Mouse (Mus musculus): ENCODE measurements around the gene Olfr802. TPM values are rescaled to one million over a fixed set of nuclear protein-coding genes. Genes with fewer than 3 reads are reported as not detected.

Gene Olfr802
- not detected in 2 replicates for polyA plus RNA-seq (2015; fragmentation: Nextera tagmentation; extraction: Ambion mirVana)

GRCm38 (mm10) chr10:129688069-129688468 is at the start of gene Olfr802:
Gene Olfr802 (minus strand): TSS chr10:129688169.
- no peak for DNase-seq (ENCODE audit: low spot score)
- 37% methylated on average over 1 of the region's 1 CpGs for WGBS
- Histone ChIP-seq H3K4me3 (ENCODE audit: low read depth, low read length) (no peak within 1 kb of the TSS), H3K27me3 (replicated peaks; ENCODE audit: insufficient read depth, low read length) (no peaks in the 10 kb centered on the region), H3K27ac (ENCODE audit: low read length) (no peak within 1 kb of the TSS), H3K9ac (replicated peaks; ENCODE audit: low read depth) (no peak within 1 kb of the TSS), H3K4me1 (ENCODE audit: insufficient read depth, low read depth, low read length) (no peaks in the 10 kb centered on the region), H3K4me2 (replicated peaks; ENCODE audit: low read depth, low read length) (no peak within 1 kb of the TSS), H3K36me3 (ENCODE audit: insufficient read depth, low read length) (no peaks in the 10 kb centered on the region), H3K9me3 (ENCODE audit: low read length) (no peaks in the 10 kb centered on the region)
- TF ChIP-seq CTCF (IDR thresholded peaks at IDR 0.05) (no peak), EP300 (IDR thresholded peaks at IDR 0.05) (no peak)
- ATAC-seq, result no peak

DNA sequence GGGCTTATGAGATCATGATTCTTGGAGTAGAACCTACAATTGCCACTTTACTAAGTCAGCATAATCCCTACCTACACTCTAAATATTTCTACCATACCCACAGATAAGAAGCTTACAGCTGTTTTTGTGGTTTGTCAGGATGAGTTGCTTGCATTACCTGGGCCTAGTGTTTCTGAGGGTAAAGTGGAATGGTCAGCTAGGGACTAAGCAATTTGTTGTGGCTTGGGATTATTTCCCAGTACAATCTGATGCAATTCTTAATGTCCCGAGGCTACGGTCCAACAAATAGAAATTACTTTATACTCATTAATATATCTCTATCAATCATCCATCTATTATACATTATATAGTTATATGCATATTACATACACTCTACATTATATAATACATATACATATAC is 41.3 kb upstream of the Olfr802 start, which contains the start of gene Olfr805:
Gene Olfr805 (minus strand): TSS at position 101 of the 400 bp plus-strand sequence.
- TF ChIP-seq CTCF (IDR thresholded peaks at IDR 0.05) (no peak), EP300 (IDR thresholded peaks at IDR 0.05) (no peak)
- H3K27me3 ChIP-seq (replicated peaks; ENCODE audit: insufficient read depth, low read length), result no peaks in the 10 kb centered on the region
- H3K4me3 ChIP-seq (ENCODE audit: low read depth, low read length), result no peak within 1 kb of the TSS
- H3K4me1 ChIP-seq (ENCODE audit: insufficient read depth, low read depth, low read length), result no peaks in the 10 kb centered on the region
- no peak within 1 kb of the TSS for H3K4me2 ChIP-seq (replicated peaks; ENCODE audit: low read depth, low read length)
- no peak within 1 kb of the TSS for H3K9ac ChIP-seq (replicated peaks; ENCODE audit: low read depth)
- H3K27ac ChIP-seq (ENCODE audit: low read length), result no peak within 1 kb of the TSS
- no peak for DNase-seq (ENCODE audit: low spot score)
- H3K36me3 ChIP-seq (ENCODE audit: insufficient read depth, low read length), result no peaks in the 10 kb centered on the region
- ATAC-seq, result no peak
- WGBS, result 93% methylated on average over 2 of the region's 2 CpGs
- no peaks in the 10 kb centered on the region for H3K9me3 ChIP-seq (ENCODE audit: low read length)

GRCm38 (mm10) chr10:129702910-129703309 is 14.9 kb upstream of the Olfr802 start, which contains the start of gene Olfr804:
Gene Olfr804 (plus strand): TSS chr10:129703210.
- no peak within 1 kb of the TSS for H3K4me2 ChIP-seq (replicated peaks; ENCODE audit: low read depth, low read length)
- H3K36me3 ChIP-seq (ENCODE audit: insufficient read depth, low read length), result no peaks in the 10 kb centered on the region
- H3K27me3 ChIP-seq (replicated peaks; ENCODE audit: insufficient read depth, low read length), result no peaks in the 10 kb centered on the region
- no peak within 1 kb of the TSS for H3K9ac ChIP-seq (replicated peaks; ENCODE audit: low read depth)
- H3K9me3 ChIP-seq (ENCODE audit: low read length), result no peaks in the 10 kb centered on the region
- no peaks in the 10 kb centered on the region for H3K4me1 ChIP-seq (ENCODE audit: insufficient read depth, low read depth, low read length)
- no peak within 1 kb of the TSS for H3K4me3 ChIP-seq (ENCODE audit: low read depth, low read length)
- TF ChIP-seq CTCF (IDR thresholded peaks at IDR 0.05) (no peak), EP300 (IDR thresholded peaks at IDR 0.05) (no peak)
- DNase-seq (ENCODE audit: low spot score), result no peak
- no peak within 1 kb of the TSS for H3K27ac ChIP-seq (ENCODE audit: low read length)
- ATAC-seq, result no peak

DNA sequence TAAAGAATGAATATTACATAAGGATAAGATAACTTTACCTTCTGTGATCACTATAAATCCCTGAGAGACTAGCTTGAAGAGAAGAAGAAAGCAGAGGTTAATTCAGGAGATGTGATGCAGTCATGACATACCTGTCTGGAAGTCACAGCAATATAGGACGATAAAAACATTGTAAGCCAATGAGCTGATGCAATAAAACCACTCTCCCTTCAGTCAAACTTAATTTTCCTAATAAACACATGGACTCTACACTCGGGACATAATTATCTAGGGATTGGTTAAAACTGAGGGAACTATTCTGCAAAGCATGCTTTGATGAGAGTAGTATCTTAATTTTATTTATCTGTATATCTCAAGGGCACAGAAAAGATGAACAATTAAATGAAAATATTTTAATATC is 6.2 kb upstream of the Olfr802 start, which contains the start of gene Olfr803:
Gene Olfr803 (minus strand): TSS at position 101 of the 400 bp plus-strand sequence.
- Histone ChIP-seq H3K9ac (replicated peaks; ENCODE audit: low read depth) (no peak within 1 kb of the TSS), H3K36me3 (ENCODE audit: insufficient read depth, low read length) (no peaks in the 10 kb centered on the region)
- 67% methylated on average over 2 of the region's 2 CpGs for WGBS

DNA sequence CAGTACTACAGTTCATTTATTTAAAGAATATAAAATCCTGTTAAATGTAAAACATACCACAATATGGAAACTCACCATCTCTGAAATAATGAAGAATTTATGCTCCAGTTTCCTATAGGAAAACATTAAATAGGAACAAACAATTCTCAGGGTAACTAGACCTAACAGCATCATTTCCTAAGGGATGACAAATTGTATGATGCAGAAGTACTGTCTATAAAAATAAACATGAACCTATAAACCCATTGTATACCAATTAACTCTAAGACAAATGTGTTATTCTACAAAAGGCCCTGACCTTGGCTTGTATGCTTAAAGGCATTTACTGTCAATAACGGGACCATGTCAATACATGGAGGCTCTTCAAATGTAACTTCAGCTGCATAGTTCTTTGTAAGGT is 14.2 kb downstream of the Olfr802 start, which contains the start of gene Olfr801:
Gene Olfr801 (minus strand): TSS at position 101 of the 400 bp plus-strand sequence.
- H3K4me3 ChIP-seq (ENCODE audit: low read depth, low read length), result no peak within 1 kb of the TSS
- no peaks in the 10 kb centered on the region for H3K9me3 ChIP-seq (ENCODE audit: low read length)
- DNase-seq (ENCODE audit: low spot score), result no peak
- TF ChIP-seq EP300 (IDR thresholded peaks at IDR 0.05) (no peak), CTCF (IDR thresholded peaks at IDR 0.05) (no peak)
- 52% methylated on average over 1 of the region's 1 CpGs for WGBS
- H3K4me1 ChIP-seq (ENCODE audit: insufficient read depth, low read depth, low read length), result no peaks in the 10 kb centered on the region
- ATAC-seq, result no peak
- no peaks in the 10 kb centered on the region for H3K36me3 ChIP-seq (ENCODE audit: insufficient read depth, low read length)
- no peaks in the 10 kb centered on the region for H3K27me3 ChIP-seq (replicated peaks; ENCODE audit: insufficient read depth, low read length)
- no peak within 1 kb of the TSS for H3K4me2 ChIP-seq (replicated peaks; ENCODE audit: low read depth, low read length)
- H3K9ac ChIP-seq (replicated peaks; ENCODE audit: low read depth), result no peak within 1 kb of the TSS
- no peak within 1 kb of the TSS for H3K27ac ChIP-seq (ENCODE audit: low read length)

More for the DNA sequence above, 6.2 kb upstream of the Olfr802 start, which contains the start of gene Olfr803:
- Histone ChIP-seq H3K27ac (ENCODE audit: low read length) (no peak within 1 kb of the TSS), H3K4me2 (replicated peaks; ENCODE audit: low read depth, low read length) (no peak within 1 kb of the TSS), H3K27me3 (replicated peaks; ENCODE audit: insufficient read depth, low read length) (no peaks in the 10 kb centered on the region), H3K4me1 (ENCODE audit: insufficient read depth, low read depth, low read length) (no peaks in the 10 kb centered on the region), H3K4me3 (ENCODE audit: low read depth, low read length) (no peak within 1 kb of the TSS), H3K9me3 (ENCODE audit: low read length) (no peaks in the 10 kb centered on the region)
- no peak for ATAC-seq
- TF ChIP-seq EP300 (IDR thresholded peaks at IDR 0.05) (no peak), CTCF (IDR thresholded peaks at IDR 0.05) (no peak)
- no peak for DNase-seq (ENCODE audit: low spot score)

GRCm38 (mm10) chr10:129657394-129657793 is 30.6 kb downstream of the Olfr802 start, which contains the start of gene Olfr800:
Gene Olfr800 (plus strand): TSS chr10:129657694.
- Histone ChIP-seq H3K4me1 (ENCODE audit: insufficient read depth, low read depth, low read length) (no peaks in the 10 kb centered on the region), H3K36me3 (ENCODE audit: insufficient read depth, low read length) (no peaks in the 10 kb centered on the region), H3K9ac (replicated peaks; ENCODE audit: low read depth) (no peak within 1 kb of the TSS), H3K27ac (ENCODE audit: low read length) (no peak within 1 kb of the TSS), H3K27me3 (replicated peaks; ENCODE audit: insufficient read depth, low read length) (no peaks in the 10 kb centered on the region), H3K9me3 (ENCODE audit: low read length) (no peaks in the 10 kb centered on the region), H3K4me2 (replicated peaks; ENCODE audit: low read depth, low read length) (no peak within 1 kb of the TSS), H3K4me3 (ENCODE audit: low read depth, low read length) (no peak within 1 kb of the TSS)
- no peak for TF ChIP-seq CTCF (IDR thresholded peaks at IDR 0.05)
- TF ChIP-seq EP300 (IDR thresholded peaks at IDR 0.05), result no peak
- ATAC-seq, result no peak
- no peak for DNase-seq (ENCODE audit: low spot score)
